Mouse (Mus musculus) small intestine, adult 10 weeks (tissue): Measurements from ENCODE around the gene Sub1. TPM values are rescaled to one million over a fixed set of nuclear protein-coding genes. Genes with fewer than 3 reads are reported as not detected.

Source experiments
- polyA plus RNA-seq: library from polyadenylated mRNA; stranded (reverse); fragments of 350-450 nt; fragmentation: Illumina TruSeq; extraction: RNeasy Lipid Tissue Mini Kit (QIAGEN cat#74804); gene quantifications from one replicate; pipeline ENCODE4 v1.2.3, GENCODE M21; 2014; ENCODE audit warnings: low replicate concordance

Gene Sub1
- polyA plus RNA-seq, result 300 TPM

GRCm38 (mm10) chr15:11996883-11997282 is at the start of gene Sub1:
Sub1 (minus strand) TSS chr15:11996983.

Other genes with a start within 250 kb of the Sub1 start
- gene Npr3, start 89.7 kb downstream of the Sub1 start, polyA plus RNA-seq, result 1.3 TPM
- gene Zfr, start 120.8 kb upstream of the Sub1 start, polyA plus RNA-seq, result 147 TPM
- 16.9 TPM for gene Mtmr12, start 208.0 kb upstream of the Sub1 start, polyA plus RNA-seq